Mouse (Mus musculus): ENCODE results near the gene Tle1.

- TF ChIP-seq TAL1 (conservative IDR thresholded peaks at IDR 0.05; ENCODE audit: low read depth, low read length) (no peak), CTCF (IDR thresholded peaks at IDR 0.05; ENCODE audit: low read depth, low read length) (no peak), GATA1 (IDR thresholded peaks at IDR 0.05; ENCODE audit: borderline replicate concordance, low read length) (no peak)
These were observed 3.8 kb upstream of the Tle1 start for GRCm38 (mm10) chr4:72204420-72205045.
